In the genomic region with DNA sequence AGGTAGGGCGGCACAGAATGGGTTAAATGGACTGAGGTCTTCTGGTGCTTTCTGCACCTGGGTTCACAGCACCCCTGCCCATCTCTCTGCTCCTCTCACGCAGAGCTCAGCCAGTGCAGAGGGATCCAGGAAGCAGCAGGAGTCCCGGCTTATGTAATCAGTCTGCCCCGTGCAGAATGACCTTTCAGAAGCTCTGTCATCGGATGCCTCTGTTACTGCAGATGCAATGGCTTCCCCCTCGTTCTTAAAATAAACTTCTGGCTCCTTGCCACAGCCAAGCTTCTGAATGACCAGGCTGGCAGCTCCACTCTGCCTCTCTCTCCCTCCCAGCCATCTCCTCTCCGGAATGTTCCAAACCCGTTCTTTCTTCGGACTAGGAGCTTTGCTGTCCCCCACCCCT, we compare ENCODE assay signal across 8 mouse cellular contexts.
DNase-seq lines count a peak whose midpoint lies in the region; ATAC-seq and TF ChIP-seq lines count a peak whose summit lies in the region.

No protein-coding gene starts in this region.

- H3K4me1 ChIP-seq in liver, embryonic 16.5 days (ENCODE audit: control insufficient read depth, low read depth, low read length) = no peaks in the 10 kb centered on the region
- H3K4me1 ChIP-seq in olfactory bulb, adult 2 months (ENCODE audit: control insufficient read depth, insufficient read depth, low read length) = peaks cover 32% of the 10 kb centered on the region

- DNase-seq in ovary, adult 18-20 months (ENCODE audit: low spot score) = peak; percentile 69
- DNase-seq in ovary, postnatal 10 days (ENCODE audit: low spot score) = no peak
- peak; percentile 57 to 75 for DNase-seq in heart, postnatal 14 days
- peak; percentile 24 to 42 for DNase-seq in kidney, postnatal 4 days
- DNase-seq in thymus, postnatal 4 days = no peak

- no peak overlapping the region for H3K9ac ChIP-seq in liver, embryonic 16.5 days (ENCODE audit: low read depth, low read length)

- TF ChIP-seq CTCF in olfactory bulb, adult 2 months (IDR thresholded peaks at IDR 0.05; ENCODE audit: insufficient read depth, low read depth, low read length) = no peak

- H3K4me3 ChIP-seq in liver, embryonic 16.5 days (ENCODE audit: low read depth, low read length) = no peak overlapping the region
- no peak overlapping the region for H3K4me3 ChIP-seq in olfactory bulb, adult 2 months (ENCODE audit: insufficient read depth, low read depth, low read length)

- H3K27ac ChIP-seq in liver, embryonic 16.5 days (ENCODE audit: low read length) = no peak overlapping the region
- peak overlapping the region; percentile 60 for H3K27ac ChIP-seq in olfactory bulb, adult 2 months (ENCODE audit: insufficient read depth, low read depth, low read length)

- no peak for TF ChIP-seq POLR2A in olfactory bulb, adult 2 months (IDR thresholded peaks at IDR 0.05; ENCODE audit: insufficient read depth, low read depth, low read length)

- ATAC-seq in frontal cortex, adult (ENCODE audit: low TSS enrichment) = peak; percentile 36
- peak; percentile 50; the same call in 1 of the 2 replicates for ATAC-seq in liver, embryonic 16.5 days (ENCODE audit: low read depth)

- no peaks in the 10 kb centered on the region for H3K36me3 ChIP-seq in liver, embryonic 16.5 days (ENCODE audit: control insufficient read depth, insufficient read depth)

- H3K9me3 ChIP-seq in liver, embryonic 16.5 days (replicated peaks; ENCODE audit: control insufficient read depth, low read length) = no peaks in the 10 kb centered on the region

- no peaks in the 10 kb centered on the region for H3K27me3 ChIP-seq in liver, embryonic 16.5 days (ENCODE audit: control insufficient read depth, insufficient read depth, low read depth, low read length)

- intact Hi-C loops in heart, postnatal 14 days (cut with DNase I) = no loop called here

- H3K4me2 ChIP-seq in liver, embryonic 16.5 days (ENCODE audit: low read depth, low read length) = no peak overlapping the region

- 21% methylated on average over 9 of the region's 9 CpGs for WGBS in liver, embryonic 16.5 days (ENCODE audit: insufficient replicate concordance)
- WGBS in olfactory bulb, adult 2 months = 10% methylated on average over 9 of the region's 9 CpGs

Comparison
In these comparisons a context has a peak if more than half of its experiments do, and no peak if none do; other contexts are left out.
1. DNase-seq: peak in ovary, adult 18-20 months (single experiment), heart, postnatal 14 days (2 of 2) and kidney, postnatal 4 days (2 of 2); none in ovary, postnatal 10 days (single experiment) and thymus, postnatal 4 days (single experiment).